Mouse (Mus musculus): Measurements from ENCODE around the gene Sag. TPM values are rescaled to one million over a fixed set of nuclear protein-coding genes. Genes with fewer than 3 reads are reported as not detected.

The Sag gene
- polyA plus RNA-seq (2011; ENCODE audit: insufficient read depth, insufficient read length, low read depth, missing spikeins): 2.8 and 3.0 TPM in 2 replicates

GRCm38 (mm10) chr1:87803576-87803975 is at the start of gene Sag:
Gene Sag, plus strand, starts transcription at chr1:87803680.
- Histone ChIP-seq H3K4me3 (ENCODE audit: low read depth, low read length) (no peak within 1 kb of the TSS), H3K4me1 (ENCODE audit: control insufficient read depth, insufficient read depth, low read length) (no peaks in the 10 kb centered on the region), H3K9ac (ENCODE audit: low read depth, poor library complexity, severe bottlenecking) (no peak within 1 kb of the TSS), H3K27ac (ENCODE audit: insufficient read depth, low read length) (no peak within 1 kb of the TSS), H3K27me3 (ENCODE audit: control insufficient read depth, insufficient read depth, low read length, poor library complexity, severe bottlenecking) (no peaks in the 10 kb centered on the region), H3K36me3 (ENCODE audit: control insufficient read depth, insufficient read depth, low read length, poor library complexity, severe bottlenecking) (no peaks in the 10 kb centered on the region), H3K9me3 (replicated peaks; ENCODE audit: control insufficient read depth, insufficient read depth, low read length, poor library complexity, severe bottlenecking) (no peaks in the 10 kb centered on the region)
- TF ChIP-seq CTCF (IDR thresholded peaks at IDR 0.05; ENCODE audit: low read depth, low read length) (no peak), POLR2A (IDR thresholded peaks at IDR 0.05; ENCODE audit: insufficient read depth, low read length) (no peak), EP300 (IDR thresholded peaks at IDR 0.05; ENCODE audit: insufficient read depth, low read depth, low read length) (no peak)

- Histone ChIP-seq H3K4me1 (ENCODE audit: control insufficient read depth, insufficient read depth, low read length) (no peaks in the 10 kb centered on the region), H3K4me3 (ENCODE audit: low read depth, low read length) (peak within 1 kb of the TSS; percentile 93), H3K9me3 (replicated peaks; ENCODE audit: control insufficient read depth, insufficient read depth, low read length, poor library complexity, severe bottlenecking) (no peaks in the 10 kb centered on the region), H3K36me3 (ENCODE audit: control insufficient read depth, insufficient read depth, low read length, poor library complexity, severe bottlenecking) (peaks cover 26% of the 10 kb centered on the region), H3K27ac (ENCODE audit: insufficient read depth, low read length) (no peak within 1 kb of the TSS), H3K27me3 (ENCODE audit: control insufficient read depth, insufficient read depth, low read length, poor library complexity, severe bottlenecking) (no peaks in the 10 kb centered on the region), H3K9ac (ENCODE audit: low read depth, poor library complexity, severe bottlenecking) (peak within 1 kb of the TSS; percentile 95)
- TF ChIP-seq CTCF (IDR thresholded peaks at IDR 0.05; ENCODE audit: low read depth, low read length) (peak; percentile 59), POLR2A (IDR thresholded peaks at IDR 0.05; ENCODE audit: insufficient read depth, low read length) (no peak), EP300 (IDR thresholded peaks at IDR 0.05; ENCODE audit: insufficient read depth, low read depth, low read length) (peak; percentile 53; the same call in 1 of the 2 replicates)
These were observed 47.6 kb upstream of the Sag start, which contains the start of gene Atg16l1 for GRCm38 (mm10) chr1:87755641-87756470. Gene Atg16l1, plus strand, starts transcription at chr1:87755870.

GRCm38 (mm10) chr1:87763821-87764220 is 39.7 kb upstream of the Sag start:
- Histone ChIP-seq H3K27ac (ENCODE audit: insufficient read depth, low read length) (no peak overlapping the region), H3K9me3 (replicated peaks; ENCODE audit: control insufficient read depth, insufficient read depth, low read length, poor library complexity, severe bottlenecking) (no peaks in the 10 kb centered on the region), H3K27me3 (ENCODE audit: control insufficient read depth, insufficient read depth, low read length, poor library complexity, severe bottlenecking) (no peaks in the 10 kb centered on the region), H3K4me1 (ENCODE audit: control insufficient read depth, insufficient read depth, low read length) (no peaks in the 10 kb centered on the region), H3K36me3 (ENCODE audit: control insufficient read depth, insufficient read depth, low read length, poor library complexity, severe bottlenecking) (peaks cover 88% of the 10 kb centered on the region), H3K4me3 (ENCODE audit: low read depth, low read length) (no peak overlapping the region), H3K9ac (ENCODE audit: low read depth, poor library complexity, severe bottlenecking) (no peak overlapping the region)
- TF ChIP-seq POLR2A (IDR thresholded peaks at IDR 0.05; ENCODE audit: insufficient read depth, low read length) (no peak), CTCF (IDR thresholded peaks at IDR 0.05; ENCODE audit: low read depth, low read length) (no peak), EP300 (IDR thresholded peaks at IDR 0.05; ENCODE audit: insufficient read depth, low read depth, low read length) (no peak)

- H3K9me3 ChIP-seq (replicated peaks; ENCODE audit: control insufficient read depth, insufficient read depth, low read length, poor library complexity, severe bottlenecking): no peaks in the 10 kb centered on the region
- TF ChIP-seq POLR2A (IDR thresholded peaks at IDR 0.05; ENCODE audit: insufficient read depth, low read length): no peak
- no peak for TF ChIP-seq EP300 (IDR thresholded peaks at IDR 0.05; ENCODE audit: insufficient read depth, low read depth, low read length)
- no peak for TF ChIP-seq CTCF (IDR thresholded peaks at IDR 0.05; ENCODE audit: low read depth, low read length)
- peaks cover 82% of the 10 kb centered on the region for H3K36me3 ChIP-seq (ENCODE audit: control insufficient read depth, insufficient read depth, low read length, poor library complexity, severe bottlenecking)
- H3K4me3 ChIP-seq (ENCODE audit: low read depth, low read length): no peak overlapping the region
- H3K27ac ChIP-seq (ENCODE audit: insufficient read depth, low read length): no peak overlapping the region
- H3K9ac ChIP-seq (ENCODE audit: low read depth, poor library complexity, severe bottlenecking): no peak overlapping the region
- no peaks in the 10 kb centered on the region for H3K27me3 ChIP-seq (ENCODE audit: control insufficient read depth, insufficient read depth, low read length, poor library complexity, severe bottlenecking)
- H3K4me1 ChIP-seq (ENCODE audit: control insufficient read depth, insufficient read depth, low read length): no peaks in the 10 kb centered on the region
These were observed 37.7 kb upstream of the Sag start for GRCm38 (mm10) chr1:87765741-87766140.

- Histone ChIP-seq H3K4me3 (ENCODE audit: low read depth, low read length) (no peak overlapping the region), H3K9ac (ENCODE audit: low read depth, poor library complexity, severe bottlenecking) (no peak overlapping the region), H3K27ac (ENCODE audit: insufficient read depth, low read length) (no peak overlapping the region), H3K27me3 (ENCODE audit: control insufficient read depth, insufficient read depth, low read length, poor library complexity, severe bottlenecking) (no peaks in the 10 kb centered on the region), H3K9me3 (replicated peaks; ENCODE audit: control insufficient read depth, insufficient read depth, low read length, poor library complexity, severe bottlenecking) (no peaks in the 10 kb centered on the region), H3K36me3 (ENCODE audit: control insufficient read depth, insufficient read depth, low read length, poor library complexity, severe bottlenecking) (peaks cover 82% of the 10 kb centered on the region), H3K4me1 (ENCODE audit: control insufficient read depth, insufficient read depth, low read length) (no peaks in the 10 kb centered on the region)
- TF ChIP-seq POLR2A (IDR thresholded peaks at IDR 0.05; ENCODE audit: insufficient read depth, low read length) (no peak), CTCF (IDR thresholded peaks at IDR 0.05; ENCODE audit: low read depth, low read length) (peak; percentile 76)
These were observed 37.2 kb upstream of the Sag start for GRCm38 (mm10) chr1:87766233-87766632.

GRCm38 (mm10) chr1:87769263-87769662 is 34.2 kb upstream of the Sag start:
- H3K4me1 ChIP-seq (ENCODE audit: control insufficient read depth, insufficient read depth, low read length): no peaks in the 10 kb centered on the region
- TF ChIP-seq EP300 (IDR thresholded peaks at IDR 0.05; ENCODE audit: insufficient read depth, low read depth, low read length): no peak
- no peak for TF ChIP-seq CTCF (IDR thresholded peaks at IDR 0.05; ENCODE audit: low read depth, low read length)
- no peak for TF ChIP-seq POLR2A (IDR thresholded peaks at IDR 0.05; ENCODE audit: insufficient read depth, low read length)
- H3K9ac ChIP-seq (ENCODE audit: low read depth, poor library complexity, severe bottlenecking): no peak overlapping the region
- H3K4me3 ChIP-seq (ENCODE audit: low read depth, low read length): no peak overlapping the region
- H3K27ac ChIP-seq (ENCODE audit: insufficient read depth, low read length): no peak overlapping the region
- peaks cover 9% of the 10 kb centered on the region; the same call in 1 of the 2 replicates for H3K9me3 ChIP-seq (replicated peaks; ENCODE audit: control insufficient read depth, insufficient read depth, low read length, poor library complexity, severe bottlenecking)
- H3K27me3 ChIP-seq (ENCODE audit: control insufficient read depth, insufficient read depth, low read length, poor library complexity, severe bottlenecking): no peaks in the 10 kb centered on the region
- peaks cover 81% of the 10 kb centered on the region for H3K36me3 ChIP-seq (ENCODE audit: control insufficient read depth, insufficient read depth, low read length, poor library complexity, severe bottlenecking)

Measured in ES-Bruce4 (cell line).